Mouse (Mus musculus) forebrain, embryonic 13.5 days (tissue): ENCODE data around the gene Kmt2c. TPM values are rescaled to one million over a fixed set of nuclear protein-coding genes. Genes with fewer than 3 reads are reported as not detected.
"Not testable (repeated sequence)": the region's sequence is repeated elsewhere in the genome, so short reads cannot be mapped to it uniquely, and the experiment has no call there.

Source experiments
- ATAC-seq: fragments of 200-750 bp; cut with Nextera tagmentation; 2 replicates; pipeline ENCODE4 v1.8.0; 2017
- H3K27ac ChIP-seq: fragments of 300-500 bp; sonication (generic); 2 replicates; pipeline ENCODE4 v1.5.1; 2015; ENCODE audit warnings: inconsistent platforms, mild to moderate bottlenecking, moderate library complexity
- H3K27me3 ChIP-seq: fragments of 300-500 bp; sonication (generic); 2 replicates; pipeline ENCODE4 v1.6.1; 2015; ENCODE audit warnings: mild to moderate bottlenecking, inconsistent platforms
- H3K36me3 ChIP-seq: fragments of 300-500 bp; sonication (generic); 2 replicates; pipeline ENCODE4 v1.6.1; 2015; ENCODE audit warnings: mild to moderate bottlenecking, inconsistent platforms; ENCODE audit not compliant: poor library complexity, severe bottlenecking
- H3K4me1 ChIP-seq: fragments of 300-500 bp; sonication (generic); 2 replicates; pipeline ENCODE4 v1.6.1; 2015; ENCODE audit warnings: inconsistent platforms
- H3K4me2 ChIP-seq: fragments of 300-500 bp; sonication (generic); 2 replicates; pipeline ENCODE4 v1.6.1; 2015; ENCODE audit warnings: inconsistent platforms, mild to moderate bottlenecking, moderate library complexity
- H3K4me3 ChIP-seq: fragments of 300-500 bp; sonication (generic); 2 replicates; pipeline ENCODE4 v1.5.1; 2015; ENCODE audit warnings: mild to moderate bottlenecking, inconsistent platforms
- H3K9ac ChIP-seq: fragments of 300-500 bp; sonication (generic); 2 replicates; pipeline ENCODE4 v1.6.1; 2015; ENCODE audit warnings: mild to moderate bottlenecking, inconsistent platforms
- H3K9me3 ChIP-seq: fragments of 300-500 bp; sonication (generic); replicated peaks from 2 replicates; pipeline ENCODE4 v1.6.1; 2016; ENCODE audit warnings: inconsistent platforms
- WGBS: fragments of 180-500 bp; shearing (Covaris S2); methylation state at CpG from one replicate; pipeline ENCODE4 v1.1.7; 2015; 5-methylcytosine and 5-hydroxymethylcytosine counted together
- polyA plus RNA-seq: library from polyadenylated mRNA; unstranded; fragments of >200 nt; fragmentation: Nextera tagmentation; extraction: Ambion mirVana; gene quantifications from 2 replicates; pipeline ENCODE4 v1.2.1, GENCODE M21; 2015

Kmt2c gene
- polyA plus RNA-seq, 1 experiment from 2014 or later = 25.0 TPM

DNA sequence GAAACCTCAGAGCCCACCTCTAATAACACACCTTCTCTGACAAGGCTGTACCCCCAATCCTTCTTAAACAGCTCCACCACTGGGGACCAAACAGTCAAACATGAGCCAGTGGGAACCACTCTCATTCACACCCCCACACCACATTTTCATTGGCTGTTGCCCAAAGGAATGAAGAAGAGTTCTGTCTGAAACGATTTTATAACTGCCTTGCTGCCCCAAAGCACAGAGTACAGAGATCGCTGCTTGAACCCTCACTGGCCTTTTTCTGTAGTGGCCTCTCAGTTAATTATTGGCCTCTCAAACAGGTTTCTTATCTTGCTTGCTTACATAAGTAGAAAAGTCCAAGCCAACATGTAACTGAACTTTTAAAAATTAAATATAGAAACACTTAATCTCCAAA, 246.2 kb downstream of the Kmt2c start:
- Histone ChIP-seq H3K4me1 (no peaks in the 10 kb centered on the region), H3K27ac (no peak overlapping the region), H3K9me3 (no peaks in the 10 kb centered on the region), H3K27me3 (no peaks in the 10 kb centered on the region), H3K36me3 (peaks cover 85% of the 10 kb centered on the region), H3K9ac (no peak overlapping the region), H3K4me3 (no peak overlapping the region), H3K4me2 (no peak overlapping the region)
- no peak for ATAC-seq
- WGBS = 75% methylated on average over 2 of the region's 2 CpGs

DNA sequence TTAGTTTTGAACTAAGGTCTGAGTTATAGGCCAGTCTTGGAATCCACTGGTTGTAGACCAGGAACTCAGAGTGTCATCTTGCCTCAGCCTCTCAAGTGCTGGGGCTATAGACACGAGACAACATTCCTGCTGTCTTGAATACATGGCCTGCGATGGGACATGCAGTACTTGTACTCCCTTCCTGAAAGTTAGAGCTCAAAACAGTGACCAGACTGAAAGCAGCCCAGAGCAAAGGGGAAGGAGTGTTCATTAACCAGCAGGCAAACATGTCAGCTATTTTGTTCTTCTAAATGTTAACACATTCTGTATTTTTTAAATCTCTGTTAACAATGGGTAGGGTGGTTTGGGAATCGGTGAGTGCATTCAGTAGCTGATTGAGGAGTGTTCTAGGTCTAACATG, 251.5 kb downstream of the Kmt2c start:
- Histone ChIP-seq H3K4me2 (no peak overlapping the region), H3K27ac (no peak overlapping the region), H3K36me3 (peaks cover 42% of the 10 kb centered on the region), H3K27me3 (no peaks in the 10 kb centered on the region), H3K9me3 (no peaks in the 10 kb centered on the region), H3K4me1 (no peaks in the 10 kb centered on the region), H3K4me3 (no peak overlapping the region), H3K9ac (no peak overlapping the region)
- no peak for ATAC-seq
- WGBS = 88% methylated on average over 3 of the region's 3 CpGs

DNA sequence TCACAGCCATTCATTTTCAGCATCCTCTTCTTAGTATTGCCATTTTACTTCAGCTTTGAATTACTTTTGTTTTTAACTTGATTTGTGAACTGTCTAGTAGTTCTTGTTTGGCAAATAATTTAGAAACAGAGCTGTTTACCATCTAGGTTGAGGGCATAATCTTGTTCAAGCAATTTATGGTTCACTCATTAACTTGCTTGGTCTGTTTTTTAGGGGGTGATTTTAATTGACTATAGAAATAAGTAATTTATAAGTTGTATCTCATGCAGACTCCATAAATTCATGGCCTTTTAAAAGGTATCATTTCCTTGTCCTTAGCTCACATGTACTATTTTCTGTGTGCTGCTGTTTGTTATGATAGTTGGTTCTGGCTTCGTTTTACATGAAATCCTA, 252.1 kb downstream of the Kmt2c start:
- no peak for ATAC-seq
- H3K9ac ChIP-seq = no peak overlapping the region
- WGBS = 88% methylated on average over 1 of the region's 1 CpGs
- no peak overlapping the region for H3K4me2 ChIP-seq
- H3K9me3 ChIP-seq = no peaks in the 10 kb centered on the region
- no peaks in the 10 kb centered on the region for H3K27me3 ChIP-seq
- no peak overlapping the region for H3K4me3 ChIP-seq
- no peaks in the 10 kb centered on the region for H3K4me1 ChIP-seq
- no peak overlapping the region for H3K27ac ChIP-seq
- H3K36me3 ChIP-seq = peaks cover 40% of the 10 kb centered on the region

- H3K9me3 ChIP-seq = no peaks in the 10 kb centered on the region
- H3K36me3 ChIP-seq = peaks cover 35% of the 10 kb centered on the region
- H3K4me2 ChIP-seq = no peak overlapping the region
- no peaks in the 10 kb centered on the region for H3K27me3 ChIP-seq
- no peak for ATAC-seq
- H3K4me1 ChIP-seq = no peaks in the 10 kb centered on the region
- H3K27ac ChIP-seq = no peak overlapping the region
- no peak overlapping the region for H3K4me3 ChIP-seq
- WGBS = 89% methylated on average over 10 of the region's 10 CpGs
- no peak overlapping the region for H3K9ac ChIP-seq
These were observed 252.6 kb downstream of the Kmt2c start for GRCm38 (mm10) chr5:25245806-25246472.

- WGBS = 95% methylated on average over 6 of the region's 6 CpGs
- H3K4me3 ChIP-seq = no peak overlapping the region
- H3K9me3 ChIP-seq = no peaks in the 10 kb centered on the region
- no peak overlapping the region for H3K9ac ChIP-seq
- H3K27ac ChIP-seq = no peak overlapping the region
- H3K27me3 ChIP-seq = no peaks in the 10 kb centered on the region
- H3K4me1 ChIP-seq = no peaks in the 10 kb centered on the region
- ATAC-seq = no peak
- H3K36me3 ChIP-seq = peaks cover 19% of the 10 kb centered on the region
- H3K4me2 ChIP-seq = no peak overlapping the region
These were observed 255.5 kb downstream of the Kmt2c start for GRCm38 (mm10) chr5:25243101-25243500.

DNA sequence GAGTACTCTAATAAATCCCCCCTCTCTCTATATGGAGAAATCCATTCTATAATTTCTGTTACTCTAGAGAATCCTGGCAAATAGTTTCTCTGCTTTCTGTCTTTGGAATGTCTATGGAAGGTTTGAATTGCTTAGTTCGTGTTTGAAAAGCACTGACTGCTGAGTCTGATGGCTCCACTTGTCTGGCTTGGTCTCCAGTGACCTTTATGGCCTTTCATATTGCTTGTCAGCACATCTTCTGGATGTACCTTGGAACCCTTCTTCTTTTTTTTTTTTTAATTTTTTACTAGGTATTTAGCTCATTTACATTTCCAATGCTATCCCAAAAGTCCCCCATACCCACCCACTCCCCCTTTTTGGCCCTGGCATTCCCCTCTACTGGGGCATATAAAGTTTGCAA, 274.2 kb downstream of the Kmt2c start:
- 96% methylated on average over 1 of the region's 1 CpGs for WGBS
- not testable (repeated sequence) for ATAC-seq, H3K27me3 ChIP-seq, H3K4me2 ChIP-seq, H3K9ac ChIP-seq, H3K27ac ChIP-seq, H3K4me3 ChIP-seq, H3K9me3 ChIP-seq
- H3K4me1 ChIP-seq = peaks cover 13% of the 10 kb centered on the region
- H3K36me3 ChIP-seq = peaks cover 17% of the 10 kb centered on the region; the same call in 1 of the 2 replicates

- Histone ChIP-seq H3K9me3 (no peaks in the 10 kb centered on the region), H3K36me3 (0 out of 2 replicates have a peak, but pooled peaks cover 9% of the 10 kb centered on the region), H3K9ac (peak within 1 kb of the TSS; percentile 82), H3K4me2 (peak within 1 kb of the TSS; percentile 68), H3K27ac (peak within 1 kb of the TSS; percentile 83), H3K27me3 (no peaks in the 10 kb centered on the region), H3K4me3 (peak within 1 kb of the TSS; percentile 70), H3K4me1 (peaks cover 13% of the 10 kb centered on the region)
- WGBS = 5% methylated on average over 64 of the region's 72 CpGs
- peak; percentile 98 for ATAC-seq
These were observed 275.6 kb downstream of the Kmt2c start, which contains the start of gene E130116L18Rik for GRCm38 (mm10) chr5:25222752-25223702. E130116L18Rik (minus strand) TSS chr5:25223153.

Other genes with a start within 250 kb of the Kmt2c start
- not detected in 2 replicates for gene Cct8l1, start 17.3 kb upstream of the Kmt2c start, polyA plus RNA-seq
- gene Xrcc2, start 207.0 kb upstream of the Kmt2c start, polyA plus RNA-seq = 10.8 and 11.3 TPM in 2 replicates